Mouse (Mus musculus): Measurements from ENCODE around the gene Kcnc1.

Kcnc1 gene

DNA sequence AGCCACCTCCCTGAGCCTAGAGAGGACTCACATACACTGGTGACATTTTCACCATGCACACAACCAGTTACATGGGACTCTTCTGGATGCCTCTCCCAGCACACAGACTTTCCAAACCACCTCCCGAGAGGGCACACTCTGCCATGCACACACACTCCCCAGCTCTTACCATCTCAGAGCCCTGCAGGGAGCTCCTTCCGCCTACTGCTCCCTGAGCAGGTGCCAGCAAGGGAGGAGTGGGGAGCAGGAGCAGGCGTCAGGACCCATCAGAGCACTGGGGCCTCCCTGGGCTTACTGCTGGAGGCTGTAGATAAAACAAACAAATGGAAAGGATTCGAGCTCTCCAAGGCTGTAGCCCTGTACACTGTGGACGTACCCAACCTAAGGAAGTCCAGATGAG, 25.2 kb downstream of the Kcnc1 start:
- DNase-seq (ENCODE audit: low read depth, low spot score): no peak

DNA sequence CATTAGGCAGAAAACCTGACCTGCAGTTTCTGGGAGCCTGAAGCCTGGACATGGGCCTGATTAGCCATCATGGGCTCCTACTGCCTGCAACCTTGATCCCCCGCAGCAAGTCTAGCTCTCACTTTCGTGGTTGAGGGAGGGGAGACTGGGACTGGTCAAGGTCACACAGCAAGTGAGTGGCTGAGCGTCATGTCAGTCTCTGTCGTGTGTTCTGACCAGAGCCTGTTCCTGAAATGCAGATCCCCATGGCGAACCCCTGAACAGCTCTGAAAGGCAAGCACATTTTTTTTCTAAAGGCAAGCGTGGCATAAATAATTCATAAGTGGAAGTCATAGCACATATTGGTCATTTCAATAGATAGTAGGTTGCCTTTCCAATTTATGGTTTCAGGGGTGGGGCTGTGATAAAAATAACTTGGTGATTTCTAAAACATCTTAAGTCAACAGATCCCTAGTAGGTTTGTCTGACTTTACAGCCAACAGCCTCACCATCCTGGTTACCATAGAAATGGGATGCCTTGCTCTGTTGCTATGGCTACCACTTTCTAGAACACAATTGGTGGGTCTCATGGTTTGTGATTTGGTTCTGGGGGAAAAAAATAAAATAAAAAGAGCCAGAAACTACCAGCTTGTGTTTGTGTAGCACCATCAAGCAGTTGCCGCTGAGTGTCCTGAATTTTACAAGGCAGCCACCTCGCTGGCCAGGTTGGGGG, 25.9 kb downstream of the Kcnc1 start:
- no peak for DNase-seq (ENCODE audit: low read depth, low spot score)

DNA sequence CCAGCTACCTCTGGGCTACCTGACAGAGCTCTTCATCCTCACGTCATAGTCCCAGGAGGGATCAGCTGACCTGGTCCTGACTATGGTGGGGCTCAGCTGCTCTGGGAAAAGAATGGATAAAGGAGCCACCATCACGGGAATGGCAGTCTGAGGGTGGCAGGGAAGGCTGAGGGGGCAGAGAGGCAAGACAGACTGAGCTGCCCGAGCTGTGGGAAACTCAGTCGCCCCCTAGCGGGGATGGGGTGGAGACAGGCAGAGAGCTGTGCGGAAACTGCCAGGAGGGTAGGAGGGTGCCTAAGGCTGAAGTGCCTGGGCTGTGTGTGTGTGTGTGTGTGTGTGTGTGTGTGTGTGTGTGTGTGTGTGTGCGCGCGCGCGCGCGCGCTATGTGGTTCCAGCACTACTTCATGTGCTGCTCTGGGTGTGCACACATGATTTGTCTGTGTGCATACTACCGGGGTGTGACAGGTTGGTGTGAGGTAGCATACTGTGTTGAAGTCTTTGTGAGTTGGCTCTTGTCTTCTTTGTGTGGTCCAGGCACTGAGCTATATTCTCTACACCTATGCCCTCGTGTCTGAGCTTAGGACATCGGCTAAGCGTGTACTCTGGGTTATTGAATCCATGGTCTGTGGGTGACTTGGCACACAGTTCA, 26.6 kb downstream of the Kcnc1 start:
- DNase-seq (ENCODE audit: low read depth, low spot score): peak; percentile 57

DNA sequence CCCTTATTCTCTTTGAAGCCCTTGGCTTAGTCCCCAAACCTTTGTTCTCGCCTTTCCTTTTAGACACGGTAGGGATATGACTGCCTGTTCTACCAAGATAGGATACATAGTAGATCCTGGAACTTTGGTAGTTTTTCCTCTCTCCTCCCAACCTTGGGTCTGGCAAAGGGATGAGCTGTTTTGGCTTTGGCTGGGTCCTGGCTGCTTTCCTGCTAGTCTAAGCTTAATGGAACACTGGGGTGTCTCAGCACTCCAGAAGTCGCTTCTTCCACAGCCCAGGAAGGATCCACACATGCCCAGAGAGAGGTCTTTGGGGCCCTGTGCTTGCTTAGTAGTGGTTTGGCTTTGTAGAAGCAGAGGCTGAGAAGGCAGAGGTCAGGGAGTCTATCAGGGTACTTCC, 27.7 kb downstream of the Kcnc1 start:
- DNase-seq (ENCODE audit: low read depth, low spot score): no peak

DNA sequence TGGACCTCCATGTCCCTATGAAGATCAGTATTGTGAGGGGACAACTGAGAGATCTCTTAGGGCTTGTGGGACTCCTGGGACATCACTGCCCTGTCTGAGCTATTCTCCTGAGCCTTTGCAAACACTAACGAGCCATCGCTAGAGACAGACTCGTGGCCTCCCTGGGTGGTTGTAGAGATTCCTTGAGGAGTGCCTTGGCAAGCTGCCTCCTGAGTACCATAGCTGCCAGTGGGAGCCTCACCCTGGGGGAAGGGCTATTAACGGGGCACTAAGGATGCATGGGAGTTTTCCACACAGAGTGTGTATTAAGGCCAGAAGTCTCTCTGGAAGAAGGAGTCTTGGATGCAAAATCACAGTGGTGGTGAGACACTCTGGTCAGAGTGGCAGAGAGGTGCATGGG, 28.7 kb downstream of the Kcnc1 start:
- no peak for DNase-seq (ENCODE audit: low read depth, low spot score)

DNA sequence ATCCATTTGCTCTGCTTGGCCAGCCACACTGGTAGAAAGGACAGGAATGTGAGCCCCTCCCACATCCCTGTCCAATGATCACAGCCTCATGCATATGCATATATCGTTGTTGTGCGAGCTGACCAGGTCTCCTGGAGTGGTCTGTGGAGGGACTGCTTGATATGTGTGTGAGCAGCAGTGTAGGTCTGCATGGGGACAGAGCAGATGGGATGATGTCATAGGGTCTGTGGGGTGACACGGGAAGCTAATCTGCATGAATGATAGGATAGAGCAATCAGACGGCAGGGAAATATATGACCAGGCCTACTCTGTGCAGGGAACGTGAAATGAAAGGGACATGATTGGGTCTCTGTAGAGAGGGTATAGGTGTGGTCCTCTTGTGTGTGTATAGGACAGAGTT, 37.6 kb downstream of the Kcnc1 start:
- DNase-seq (ENCODE audit: low read depth, low spot score): no peak

DNA sequence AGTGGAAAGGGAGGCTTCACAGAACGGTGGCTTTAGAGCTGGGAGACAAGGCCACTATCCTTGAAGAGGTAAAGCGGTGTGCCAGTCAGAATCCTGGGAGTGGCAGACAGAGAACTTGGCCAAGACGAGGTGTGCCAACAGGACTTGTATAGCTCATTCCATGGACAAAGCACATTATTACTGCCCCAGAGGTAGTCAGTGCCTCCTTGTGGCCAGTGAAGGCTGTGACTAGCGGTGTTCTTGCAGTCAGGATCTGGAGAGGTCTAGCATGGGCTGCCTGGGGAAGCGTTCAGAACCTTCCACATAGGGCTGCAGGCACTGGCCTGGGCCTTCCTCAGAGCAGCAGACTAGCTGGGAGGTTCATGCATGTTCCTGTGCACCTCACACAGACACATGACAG, 39.5 kb downstream of the Kcnc1 start:
- no peak for DNase-seq (ENCODE audit: low read depth, low spot score)

DNA sequence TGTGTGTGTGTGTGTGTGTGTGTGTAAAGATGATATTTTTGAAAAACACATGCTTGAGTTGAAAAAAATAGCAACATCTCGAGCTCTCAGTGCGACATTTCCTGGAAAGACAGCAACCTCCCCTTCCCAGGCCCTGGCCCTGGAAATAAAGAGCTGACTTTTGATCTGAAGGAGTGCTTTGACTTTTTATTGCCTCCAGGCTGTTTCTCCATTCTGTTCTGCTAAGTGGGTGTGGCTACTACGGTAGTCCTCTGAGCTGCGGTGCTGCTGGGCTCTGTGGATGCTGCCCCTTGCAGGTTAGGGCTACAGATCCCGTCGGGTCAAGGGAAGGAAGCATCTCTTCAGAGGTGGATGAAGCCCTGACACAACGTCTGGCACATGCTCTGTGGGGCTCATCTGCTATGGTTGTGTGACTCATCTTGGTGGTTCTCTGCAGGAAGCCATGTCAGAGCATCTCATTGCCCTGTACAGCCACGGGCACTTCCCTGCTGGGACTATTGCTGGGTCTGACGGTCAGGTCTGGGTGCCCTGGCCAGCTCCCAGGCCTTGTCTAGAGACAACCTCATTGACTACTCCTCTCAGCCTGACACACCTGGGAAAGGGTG, 42.3 kb downstream of the Kcnc1 start:
- DNase-seq (ENCODE audit: low read depth, low spot score): no peak

DNA sequence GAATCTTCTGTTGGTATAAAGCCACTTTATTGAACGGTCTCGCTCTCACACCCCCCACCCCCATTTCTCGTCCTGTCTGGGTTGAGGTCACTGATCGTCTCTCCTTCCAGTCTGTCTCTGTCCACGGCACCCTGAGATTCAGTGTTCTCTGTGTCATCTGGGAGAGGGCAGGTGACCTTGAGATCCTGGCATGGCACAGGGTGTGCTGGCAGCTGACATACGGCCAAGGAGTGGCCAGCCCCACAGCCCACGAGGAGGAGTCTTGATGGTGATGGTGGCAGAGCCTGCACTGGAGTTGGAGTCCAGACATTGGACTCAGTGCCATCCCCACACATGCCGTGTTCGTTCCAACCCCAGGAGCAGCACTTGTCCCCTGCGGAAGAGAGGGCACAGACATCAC, 46.9 kb downstream of the Kcnc1 start:
- DNase-seq (ENCODE audit: low read depth, low spot score): no peak

DNA sequence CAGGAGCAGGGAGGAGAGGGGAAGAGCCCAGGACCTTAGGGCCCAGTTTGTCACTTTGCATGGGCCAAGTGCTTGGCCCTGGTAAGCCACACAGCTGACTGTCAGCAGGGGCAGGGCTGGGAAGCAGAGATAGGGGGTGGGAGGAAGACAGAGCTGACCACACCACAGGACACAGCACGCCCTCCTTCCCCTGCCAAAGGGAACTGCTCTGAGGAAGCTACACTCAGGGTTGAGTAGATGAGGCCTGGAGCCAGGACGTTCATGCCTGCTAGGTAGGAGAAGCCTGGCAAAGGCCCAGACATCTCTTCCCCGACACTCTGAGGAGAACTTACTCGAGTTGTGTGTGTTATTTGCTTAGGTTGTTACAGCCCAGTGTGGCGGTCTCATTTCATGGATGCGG, 49.6 kb downstream of the Kcnc1 start:
- no peak for DNase-seq (ENCODE audit: low read depth, low spot score)

DNA sequence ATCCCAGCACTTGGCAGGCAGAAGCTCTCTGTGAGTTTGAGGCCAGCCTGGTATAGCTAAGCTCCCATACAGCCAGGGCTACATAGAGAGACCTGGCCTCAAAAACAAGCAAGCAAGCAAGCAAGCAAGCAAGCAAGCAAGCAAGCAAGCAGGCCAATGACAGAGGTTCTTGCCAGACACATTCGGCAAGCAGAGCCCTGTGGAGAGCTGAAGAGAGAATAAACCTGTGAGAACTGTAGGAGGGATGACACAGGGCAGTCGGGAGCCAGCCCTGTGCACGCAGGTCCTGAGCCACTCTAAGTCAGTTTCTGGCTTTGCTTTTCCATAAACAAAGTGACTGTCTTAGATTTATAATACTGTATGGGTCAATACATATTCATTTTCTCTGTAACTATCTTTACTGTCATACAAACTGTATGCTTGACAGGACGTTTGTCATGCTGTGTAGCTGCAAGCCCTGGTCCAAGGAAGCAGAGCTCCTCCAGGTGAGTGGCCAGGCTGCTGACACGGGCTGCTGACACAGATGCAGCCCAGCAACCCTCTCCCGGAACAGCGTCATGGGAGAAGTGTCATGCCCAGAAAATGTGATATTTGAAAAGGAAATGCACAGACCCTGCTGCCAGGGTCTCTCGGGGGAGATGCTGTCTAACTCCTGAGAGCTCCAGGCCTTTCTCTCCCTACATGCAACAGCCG, 51.3 kb downstream of the Kcnc1 start:
- DNase-seq (ENCODE audit: low read depth, low spot score): no peak

DNA sequence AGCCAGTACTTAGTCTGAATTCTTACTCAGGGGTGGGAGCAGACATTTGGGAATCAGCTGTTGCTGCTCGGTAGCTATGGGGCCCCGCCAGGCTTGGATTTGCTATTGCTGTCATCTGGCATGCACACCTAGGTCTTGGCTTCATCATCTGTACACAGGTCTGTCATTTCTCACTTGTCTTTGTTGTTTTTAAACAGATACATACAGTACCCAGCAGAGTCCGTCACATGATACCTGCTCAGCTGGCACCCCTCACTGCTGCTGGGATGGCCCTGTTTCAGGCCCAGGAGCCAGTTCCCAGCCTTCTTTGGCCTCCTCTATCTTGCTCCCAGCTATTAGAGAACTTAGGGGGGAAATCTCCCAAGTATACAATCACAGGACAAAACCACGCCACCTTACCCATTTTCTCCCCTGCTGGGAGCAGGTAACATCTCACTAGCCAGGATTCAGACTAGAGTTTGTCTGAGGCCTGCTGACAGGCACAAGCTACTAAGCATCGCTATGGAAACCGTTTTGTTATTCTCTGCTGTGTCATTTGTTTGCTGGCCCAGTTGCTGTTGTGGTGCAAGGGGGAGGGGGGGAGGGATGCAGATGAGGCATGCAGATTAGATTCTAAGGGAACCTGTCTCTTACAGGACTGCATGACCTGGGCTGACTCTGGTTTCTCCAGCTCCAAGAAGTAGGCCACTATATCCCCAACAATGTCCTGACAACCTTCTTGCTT, 52.8 kb downstream of the Kcnc1 start:
- peak; percentile 11 for DNase-seq (ENCODE audit: low read depth, low spot score)

DNA sequence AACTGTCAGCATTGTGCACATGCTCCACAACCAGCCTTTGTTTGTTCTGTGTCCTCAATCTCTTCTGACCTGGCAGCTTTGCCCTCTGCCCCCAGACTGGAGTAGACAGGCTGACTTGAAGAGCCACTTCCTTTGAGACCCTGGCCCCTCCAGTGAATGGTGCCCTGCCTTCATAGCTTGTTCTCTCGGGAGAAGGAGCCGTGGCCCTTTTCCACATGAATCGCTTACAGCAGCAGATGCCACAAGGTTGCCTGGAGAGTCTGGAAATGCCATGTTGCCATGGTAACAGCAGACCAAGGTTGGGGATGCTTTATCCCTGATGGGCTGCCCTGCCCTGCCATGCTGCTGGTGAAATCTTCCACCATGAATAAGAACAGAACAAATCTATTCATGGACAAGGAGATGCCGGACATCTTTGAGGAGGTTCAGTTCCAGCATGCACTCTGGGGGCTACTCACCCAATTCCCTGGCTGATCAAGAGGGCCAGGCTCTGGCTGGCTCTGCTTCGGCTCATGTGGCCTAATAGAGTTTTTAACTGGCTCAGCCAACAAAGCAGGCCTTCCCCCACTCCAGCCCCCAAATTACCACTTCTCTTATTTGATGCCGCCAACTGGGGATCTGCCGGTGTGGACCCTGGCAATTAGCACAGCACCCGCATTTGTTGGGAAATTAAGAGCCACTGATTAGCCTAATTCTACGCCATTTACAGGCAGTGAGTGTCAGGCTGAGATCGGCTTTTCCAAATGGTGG, 57.8 kb downstream of the Kcnc1 start:
- no peak for DNase-seq (ENCODE audit: low read depth, low spot score)

DNA sequence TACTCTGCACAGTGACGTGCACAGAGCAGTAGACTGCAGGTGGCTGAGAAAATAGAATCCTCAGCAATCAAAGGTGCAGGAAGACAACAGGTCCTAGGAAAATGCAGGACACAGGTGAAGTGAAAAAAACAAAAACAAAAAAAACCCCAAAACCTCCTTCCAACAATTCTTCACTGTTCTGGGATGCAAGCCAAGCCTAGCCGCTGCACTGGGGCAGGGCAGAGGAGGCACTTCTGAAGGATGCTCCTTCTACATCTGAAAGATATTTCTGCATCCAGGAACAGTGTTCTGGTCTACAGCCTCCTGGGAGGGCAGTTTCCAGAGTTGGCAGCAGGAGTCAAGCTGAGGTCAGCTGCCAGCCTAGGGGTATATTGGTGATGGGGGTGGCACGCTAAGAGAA, 61.6 kb downstream of the Kcnc1 start:
- no peak for DNase-seq (ENCODE audit: low read depth, low spot score)

DNA sequence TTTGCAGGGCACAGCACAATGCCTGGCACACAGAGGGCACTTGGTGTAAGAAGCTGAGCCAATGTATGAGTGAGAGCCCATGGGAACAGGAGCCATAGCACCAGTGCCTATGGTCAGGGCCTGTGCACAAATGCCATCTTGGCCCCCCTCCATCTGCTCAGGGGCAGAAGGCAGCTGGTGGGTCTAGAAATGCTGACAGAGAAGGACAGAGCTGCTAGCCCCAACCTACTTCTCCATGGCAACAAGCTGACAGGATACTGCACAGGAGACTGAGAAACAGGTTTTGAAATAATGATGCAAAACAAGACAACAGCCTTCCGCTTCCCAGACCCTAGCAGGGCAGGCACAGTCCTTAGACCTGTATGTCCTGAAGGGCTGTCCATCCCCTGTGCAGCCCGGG, 62.9 kb downstream of the Kcnc1 start:
- no peak for DNase-seq (ENCODE audit: low read depth, low spot score)

DNA sequence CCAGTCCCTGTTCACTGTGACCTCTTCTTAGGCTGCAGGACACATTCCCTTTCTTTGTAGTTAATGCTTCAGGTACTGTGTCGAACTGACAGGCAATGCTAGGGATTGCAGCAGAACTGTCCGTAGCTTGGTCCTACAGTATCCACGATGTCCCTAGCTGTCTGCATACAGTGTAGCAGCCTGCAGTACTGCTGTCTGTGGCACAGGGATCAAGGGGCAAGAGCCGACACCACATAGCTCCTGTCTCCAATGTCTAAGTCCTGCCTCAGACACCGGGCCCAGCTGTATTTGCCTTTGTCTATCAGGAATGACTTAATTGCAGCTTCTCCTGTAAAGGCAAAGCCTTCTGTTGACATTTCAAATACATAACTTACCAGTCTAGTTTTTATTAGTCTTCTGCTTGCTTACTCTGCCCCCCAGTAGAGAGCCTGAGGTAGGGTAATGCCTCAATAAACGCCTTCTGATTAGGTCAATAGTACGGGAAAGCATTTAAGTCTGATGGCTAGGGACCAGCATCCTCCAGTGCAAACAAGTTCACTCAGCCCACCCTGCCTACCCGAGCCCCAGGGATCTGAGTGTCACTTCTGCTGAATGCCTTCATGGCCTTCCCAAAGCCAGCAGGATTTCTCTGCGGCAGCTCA, 63.4 kb downstream of the Kcnc1 start:
- no peak for DNase-seq (ENCODE audit: low read depth, low spot score)

DNA sequence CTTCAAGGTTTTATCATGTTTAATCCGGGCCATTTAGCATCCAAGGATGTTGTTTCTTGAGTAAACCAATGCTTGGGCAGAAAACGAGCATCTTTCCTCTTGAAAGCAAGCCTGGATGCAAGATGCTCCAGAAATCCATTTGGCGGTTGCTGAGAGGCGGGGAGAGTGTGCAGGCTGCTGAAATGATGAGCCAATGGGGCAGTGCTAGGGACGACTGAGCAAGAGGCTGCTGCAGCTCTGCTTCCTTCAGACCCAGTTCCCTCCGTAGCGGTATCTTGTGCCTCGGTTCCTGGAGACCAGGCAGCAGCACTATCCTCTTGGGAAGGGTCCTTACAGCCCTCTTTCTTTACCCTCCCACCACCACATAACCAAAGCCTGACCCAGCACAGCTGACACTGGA, 66.0 kb downstream of the Kcnc1 start:
- DNase-seq (ENCODE audit: low read depth, low spot score): no peak

DNA sequence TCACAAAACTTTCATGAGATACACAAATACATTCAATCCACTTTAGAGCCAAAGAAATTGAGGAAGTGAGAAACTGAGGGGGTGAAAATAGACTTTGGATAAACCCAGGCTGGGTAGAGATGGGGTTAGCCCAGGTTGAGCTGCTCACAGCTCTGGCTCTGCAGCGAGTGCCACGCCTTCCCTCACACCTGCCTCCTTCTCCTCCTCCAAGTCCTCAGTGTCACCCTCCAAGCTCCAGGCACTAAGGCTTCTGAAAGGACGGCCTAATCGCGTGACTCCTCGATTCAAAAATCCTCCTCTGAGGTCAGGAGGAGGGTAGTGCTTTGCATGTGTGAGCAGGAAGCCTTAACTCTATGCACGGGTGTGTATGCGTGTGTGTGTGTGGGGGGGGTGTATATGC, 66.8 kb downstream of the Kcnc1 start:
- DNase-seq (ENCODE audit: low read depth, low spot score): no peak

DNA sequence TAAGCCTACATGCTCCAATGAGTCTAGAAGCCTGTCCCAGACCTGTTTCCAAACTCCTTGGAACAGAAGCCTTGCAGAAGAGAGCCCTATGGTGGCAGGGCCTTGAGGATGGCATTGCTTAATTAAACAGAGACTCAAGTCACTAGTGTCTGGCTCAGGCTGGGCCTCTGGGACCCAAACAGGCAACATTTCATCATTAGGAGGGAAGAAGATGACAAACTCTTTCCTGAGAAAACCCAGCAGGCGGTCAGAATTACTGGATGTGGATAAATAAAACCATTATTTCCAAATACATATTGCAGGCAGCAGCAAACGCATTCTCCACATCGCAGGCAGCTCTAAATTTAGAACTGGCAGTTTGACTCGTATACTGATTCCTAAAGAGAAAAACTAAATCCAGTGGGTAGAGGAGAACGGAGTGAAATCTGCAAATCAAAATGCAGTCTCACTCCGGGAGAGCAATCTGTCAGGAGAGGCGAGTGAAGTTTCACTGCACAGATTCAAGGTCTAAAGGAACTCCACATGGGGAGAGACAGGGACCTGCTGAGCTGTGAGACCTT, 70.2 kb downstream of the Kcnc1 start:
- no peak for DNase-seq (ENCODE audit: low read depth, low spot score)

DNA sequence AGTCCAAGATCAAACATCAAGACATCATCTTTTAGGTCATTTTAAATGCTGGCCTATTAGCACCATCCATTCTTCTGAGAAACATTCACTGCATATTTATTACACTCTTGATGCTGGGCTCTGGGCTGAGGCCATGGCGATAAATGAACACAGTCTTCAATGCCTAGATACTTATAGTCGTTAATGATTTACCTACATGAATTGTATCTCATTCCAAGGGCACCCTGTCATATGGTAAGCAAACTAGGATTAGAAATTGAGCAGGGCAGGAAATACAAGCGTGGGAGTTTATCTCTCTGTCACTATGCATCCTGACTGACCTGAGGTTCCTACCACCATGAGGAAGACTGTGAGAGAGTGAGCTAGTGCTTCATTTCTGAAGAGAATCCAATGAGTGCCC, 73.2 kb downstream of the Kcnc1 start:
- DNase-seq (ENCODE audit: low read depth, low spot score): no peak

Data from CD4-positive helper T cell, adult 2 months (primary cell).